Comparison of ENCODE assay signal across 9 mouse cellular contexts in genomic region chrX:36552055-36552587, GRCm38 (mm10). TPM values are rescaled to one million over a fixed set of nuclear protein-coding genes. Genes with fewer than 3 reads are reported as not detected.
DNase-seq lines count a peak whose midpoint lies in the region; ATAC-seq and TF ChIP-seq lines count a peak whose summit lies in the region.
"Had no signal": no experiment of that assay in that cellular context is flagged by ENCODE, and none has a peak within 500 bp of the region (broad histone marks: within the 10 kb centered on the region; RNA-seq: fewer than 3 reads in every experiment).

No protein-coding gene starts in this region.

- no peak for TF ChIP-seq CTCF in intestine, postnatal 0 days (IDR thresholded peaks at IDR 0.05; ENCODE audit: low read depth)

- 19% methylated on average over 5 of the region's 5 CpGs for WGBS in intestine, postnatal 0 days
- 27% methylated on average over 3 of the region's 5 CpGs for WGBS in limb, embryonic 12.5 days
- 24% methylated on average over 5 of the region's 5 CpGs for WGBS in midbrain, embryonic 16.5 days

- peak overlapping the region; percentile 46; the same call in 1 of the 2 replicates for H3K27ac ChIP-seq in intestine, postnatal 0 days (ENCODE audit: low read depth, low read length)
- H3K27ac ChIP-seq in limb, embryonic 12.5 days: peak overlapping the region; percentile 81
- no peak overlapping the region for H3K27ac ChIP-seq in midbrain, embryonic 16.5 days (ENCODE audit: low read length)

- H3K4me2 ChIP-seq in intestine, postnatal 0 days (replicated peaks; ENCODE audit: low read depth): no peak overlapping the region
- peak overlapping the region; percentile 28 for H3K4me2 ChIP-seq in limb, embryonic 12.5 days
- H3K4me2 ChIP-seq in midbrain, embryonic 16.5 days (ENCODE audit: low read length): no peak overlapping the region

- no peaks in the 10 kb centered on the region for H3K9me3 ChIP-seq in intestine, postnatal 0 days (ENCODE audit: control insufficient read depth)
- no peaks in the 10 kb centered on the region for H3K9me3 ChIP-seq in limb, embryonic 12.5 days
- no peaks in the 10 kb centered on the region for H3K9me3 ChIP-seq in midbrain, embryonic 16.5 days (replicated peaks; ENCODE audit: control insufficient read depth, low read length, poor library complexity, severe bottlenecking)

- H3K27me3 ChIP-seq in intestine, postnatal 0 days (replicated peaks; ENCODE audit: control insufficient read depth, insufficient read depth, low read length): no peaks in the 10 kb centered on the region
- no peaks in the 10 kb centered on the region for H3K27me3 ChIP-seq in limb, embryonic 12.5 days
- H3K27me3 ChIP-seq in midbrain, embryonic 16.5 days (ENCODE audit: control insufficient read depth, insufficient read depth, low read depth, low read length): no peaks in the 10 kb centered on the region

- H3K4me3 ChIP-seq in intestine, postnatal 0 days (ENCODE audit: low read depth, low read length): no peak overlapping the region
- H3K4me3 ChIP-seq in limb, embryonic 12.5 days (replicated peaks): no peak overlapping the region
- H3K4me3 ChIP-seq in midbrain, embryonic 16.5 days (ENCODE audit: low read depth, low read length): no peak overlapping the region
- H3K4me3 ChIP-seq: erythroblast, embryonic 14.5 days had no signal

- no peak for ATAC-seq in CD4-positive, CD25-positive, alpha-beta regulatory T cell, adult 4 months
- peak; percentile 68 for ATAC-seq in granulocyte monocyte progenitor cell, adult 5-6 weeks (replicated peaks; ENCODE audit: poor library complexity, severe bottlenecking)
- ATAC-seq in intestine, postnatal 0 days: peak; percentile 78
- ATAC-seq in limb, embryonic 12.5 days (ENCODE audit: insufficient number of reproducible peaks, insufficient read depth, low FRiP score, low TSS enrichment, low read depth): peak; percentile 93
- peak; percentile 80 for ATAC-seq in midbrain, embryonic 16.5 days

- DNase-seq in CD4-positive, CD25-positive, alpha-beta regulatory T cell, adult 2 months (ENCODE audit: low read depth, low spot score): peak; percentile 7
- DNase-seq in embryo, embryonic 11.5 days (ENCODE audit: low read depth, low spot score): peak; percentile 47
- peak; percentile 50 for DNase-seq in yolk sac, embryonic 10.5 days (ENCODE audit: low spot score)

- no peaks in the 10 kb centered on the region for H3K36me3 ChIP-seq in intestine, postnatal 0 days (ENCODE audit: control insufficient read depth, insufficient read depth)
- no peaks in the 10 kb centered on the region for H3K36me3 ChIP-seq in limb, embryonic 12.5 days
- no peaks in the 10 kb centered on the region for H3K36me3 ChIP-seq in midbrain, embryonic 16.5 days (ENCODE audit: control insufficient read depth, insufficient read depth, low read length)

- H3K4me1 ChIP-seq in intestine, postnatal 0 days (replicated peaks; ENCODE audit: control insufficient read depth, insufficient read depth, low read length): no peaks in the 10 kb centered on the region
- peaks cover 5% of the 10 kb centered on the region; the same call in 1 of the 2 replicates for H3K4me1 ChIP-seq in limb, embryonic 12.5 days (replicated peaks)
- no peaks in the 10 kb centered on the region for H3K4me1 ChIP-seq in midbrain, embryonic 16.5 days (ENCODE audit: control insufficient read depth, insufficient read depth, low read length)

- H3K9ac ChIP-seq in intestine, postnatal 0 days (ENCODE audit: low read depth, low read length): no peak overlapping the region
- H3K9ac ChIP-seq in limb, embryonic 12.5 days (replicated peaks): no peak overlapping the region
- H3K9ac ChIP-seq in midbrain, embryonic 16.5 days (ENCODE audit: low read depth, low read length): no peak overlapping the region

RNA-seq across cellular contexts. Expression of gene Pgrmc1, which starts 45.9 kb away (rescaled TPM):
- polyA plus RNA-seq in CD4-positive, CD25-positive, alpha-beta regulatory T cell, adult 4 months (2017; shearing (Covaris generic)): 10 to 100 TPM; 57.8 to 64.4 TPM
- 29.8 and 43.6 TPM in 2 replicates for total RNA-seq in granulocyte monocyte progenitor cell, adult 5-6 weeks (2014; fragmentation: Nextera tagmentation)
- 52.1 and 69.9 TPM in 2 replicates for total RNA-seq in granulocyte monocyte progenitor cell, adult 5-6 weeks (2017)
- polyA plus RNA-seq in intestine, postnatal 0 days (2015; fragmentation: Nextera tagmentation; extraction: Ambion mirVana): 230 and 233 TPM in 2 replicates
- 326 and 341 TPM in 2 replicates for polyA plus RNA-seq in limb, embryonic 12.5 days (2016; fragmentation: Nextera tagmentation; extraction: Ambion mirVana)
- polyA plus RNA-seq in midbrain, embryonic 16.5 days (2015; fragmentation: Nextera tagmentation; extraction: Ambion mirVana): 738 and 754 TPM in 2 replicates
